Mouse (Mus musculus): Measurements from ENCODE around the gene Mau2. TPM values are rescaled to one million over a fixed set of nuclear protein-coding genes. Genes with fewer than 3 reads are reported as not detected.
"Not testable (repeated sequence)": the region's sequence is repeated elsewhere in the genome, so short reads cannot be mapped to it uniquely, and the experiment has no call there.

Gene Mau2
- polyA plus RNA-seq, 1 experiment from 2014 or later, result 63.9 TPM

GRCm38 (mm10) chr8:70071836-70072440, 29.4 kb upstream of the Mau2 start:
- Histone ChIP-seq H3K27ac (replicated peaks) (no peak overlapping the region), H3K27me3 (replicated peaks; ENCODE audit: low read depth, poor library complexity, severe bottlenecking) (peaks cover 14% of the 10 kb centered on the region), H3K36me3 (replicated peaks) (peaks cover 59% of the 10 kb centered on the region), H3K4me3 (no peak overlapping the region), H3K9me3 (no peaks in the 10 kb centered on the region), H3K4me1 (peaks cover 10% of the 10 kb centered on the region)
- 80% methylated on average over 2 of the region's 2 CpGs for WGBS
- no peak for DNase-seq (ENCODE audit: low spot score)

GRCm38 (mm10) chr8:70057721-70058120, 15.2 kb upstream of the Mau2 start:
- H3K9me3 ChIP-seq, result no peaks in the 10 kb centered on the region
- DNase-seq (ENCODE audit: low spot score), result no peak
- no peak overlapping the region for H3K27ac ChIP-seq (replicated peaks)
- H3K4me1 ChIP-seq, result no peaks in the 10 kb centered on the region
- no peaks in the 10 kb centered on the region for H3K27me3 ChIP-seq (replicated peaks; ENCODE audit: low read depth, poor library complexity, severe bottlenecking)
- H3K4me3 ChIP-seq, result no peak overlapping the region
- 84% methylated on average over 1 of the region's 1 CpGs for WGBS
- H3K36me3 ChIP-seq (replicated peaks), result peaks cover 95% of the 10 kb centered on the region

- H3K4me1 ChIP-seq; H3K4me3 ChIP-seq; H3K27ac ChIP-seq (replicated peaks); H3K27me3 ChIP-seq (replicated peaks; ENCODE audit: low read depth, poor library complexity, severe bottlenecking); H3K9me3 ChIP-seq; DNase-seq (ENCODE audit: low spot score): not testable (repeated sequence)
- 87% methylated on average over 5 of the region's 5 CpGs for whole genome bisulfite sequencing
- peaks cover 75% of the 10 kb centered on the region for H3K36me3 ChIP-seq (replicated peaks)
These were observed 7.9 kb upstream of the Mau2 start for GRCm38 (mm10) chr8:70050434-70050833.

- no peaks in the 10 kb centered on the region for H3K9me3 ChIP-seq
- no peak overlapping the region for H3K4me3 ChIP-seq
- peaks cover 4% of the 10 kb centered on the region; the same call in 1 of the 2 replicates for H3K4me1 ChIP-seq
- no peak overlapping the region for H3K27ac ChIP-seq (replicated peaks)
- no peaks in the 10 kb centered on the region for H3K27me3 ChIP-seq (replicated peaks; ENCODE audit: low read depth, poor library complexity, severe bottlenecking)
- H3K36me3 ChIP-seq (replicated peaks), result peaks cover 67% of the 10 kb centered on the region
- no peak for DNase-seq (ENCODE audit: low spot score)
These were observed 7.1 kb upstream of the Mau2 start for GRCm38 (mm10) chr8:70049662-70050061.

GRCm38 (mm10) chr8:70043996-70044395, 1.5 kb upstream of the Mau2 start:
- no peak for DNase-seq (ENCODE audit: low spot score)
- WGBS, result 87% methylated on average over 5 of the region's 5 CpGs
- peak overlapping the region; percentile 81 for H3K4me3 ChIP-seq
- H3K27me3 ChIP-seq (replicated peaks; ENCODE audit: low read depth, poor library complexity, severe bottlenecking), result no peaks in the 10 kb centered on the region
- peaks cover 23% of the 10 kb centered on the region for H3K36me3 ChIP-seq (replicated peaks)
- H3K4me1 ChIP-seq, result peaks cover 41% of the 10 kb centered on the region
- no peaks in the 10 kb centered on the region for H3K9me3 ChIP-seq
- no peak overlapping the region for H3K27ac ChIP-seq (replicated peaks)

- Histone ChIP-seq H3K4me1 (peaks cover 38% of the 10 kb centered on the region), H3K27me3 (replicated peaks; ENCODE audit: low read depth, poor library complexity, severe bottlenecking) (no peaks in the 10 kb centered on the region), H3K27ac (replicated peaks) (peak overlapping the region; percentile 91), H3K4me3 (peak overlapping the region; percentile 81), H3K9me3 (no peaks in the 10 kb centered on the region), H3K36me3 (replicated peaks) (peaks cover 24% of the 10 kb centered on the region)
- 1% methylated on average over 47 of the region's 47 CpGs for WGBS
- DNase-seq (ENCODE audit: low spot score), result no peak
These were observed 518 bp downstream of the Mau2 start for GRCm38 (mm10) chr8:70041885-70042546.

GRCm38 (mm10) chr8:70037994-70038393, 4.5 kb downstream of the Mau2 start:
- no peaks in the 10 kb centered on the region for H3K27me3 ChIP-seq (replicated peaks; ENCODE audit: low read depth, poor library complexity, severe bottlenecking)
- peaks cover 23% of the 10 kb centered on the region for H3K4me1 ChIP-seq
- no peak overlapping the region for H3K4me3 ChIP-seq
- peaks cover 54% of the 10 kb centered on the region for H3K36me3 ChIP-seq (replicated peaks)
- no peaks in the 10 kb centered on the region for H3K9me3 ChIP-seq
- H3K27ac ChIP-seq (replicated peaks), result no peak overlapping the region
- WGBS, result 94% methylated on average over 1 of the region's 1 CpGs
- no peak for DNase-seq (ENCODE audit: low spot score)

- 91% methylated on average over 1 of the region's 1 CpGs for WGBS
These were observed 12.3 kb downstream of the Mau2 start for GRCm38 (mm10) chr8:70030255-70030654.

GRCm38 (mm10) chr8:70026151-70026550, 16.4 kb downstream of the Mau2 start:
- WGBS, result 85% methylated on average over 2 of the region's 2 CpGs
- Histone ChIP-seq H3K4me1 (no peaks in the 10 kb centered on the region), H3K27ac (replicated peaks) (no peak overlapping the region), H3K4me3 (no peak overlapping the region), H3K36me3 (replicated peaks) (peaks cover 100% of the 10 kb centered on the region), H3K27me3 (replicated peaks; ENCODE audit: low read depth, poor library complexity, severe bottlenecking) (no peaks in the 10 kb centered on the region), H3K9me3 (no peaks in the 10 kb centered on the region)
- no peak for DNase-seq (ENCODE audit: low spot score)

More at GRCm38 (mm10) chr8:70030255-70030654, 12.3 kb downstream of the Mau2 start:
- Histone ChIP-seq H3K4me3 (no peak overlapping the region), H3K27me3 (replicated peaks; ENCODE audit: low read depth, poor library complexity, severe bottlenecking) (no peaks in the 10 kb centered on the region), H3K27ac (replicated peaks) (no peak overlapping the region), H3K36me3 (replicated peaks) (peaks cover 91% of the 10 kb centered on the region), H3K9me3 (no peaks in the 10 kb centered on the region), H3K4me1 (no peaks in the 10 kb centered on the region)
- no peak for DNase-seq (ENCODE audit: low spot score)

- 59% methylated on average over 8 of the region's 8 CpGs for WGBS
- no peaks in the 10 kb centered on the region for H3K9me3 ChIP-seq
- H3K4me1 ChIP-seq, result no peaks in the 10 kb centered on the region
- H3K27me3 ChIP-seq (replicated peaks; ENCODE audit: low read depth, poor library complexity, severe bottlenecking), result no peaks in the 10 kb centered on the region
- no peak overlapping the region for H3K27ac ChIP-seq (replicated peaks)
- no peak for DNase-seq (ENCODE audit: low spot score)
- H3K36me3 ChIP-seq (replicated peaks), result peaks cover 100% of the 10 kb centered on the region
- no peak overlapping the region for H3K4me3 ChIP-seq
These were observed 18.9 kb downstream of the Mau2 start for GRCm38 (mm10) chr8:70023596-70023995.

- no peak overlapping the region for H3K4me3 ChIP-seq
- DNase-seq (ENCODE audit: low spot score), result no peak
- H3K36me3 ChIP-seq (replicated peaks), result peaks cover 41% of the 10 kb centered on the region
- no peaks in the 10 kb centered on the region for H3K27me3 ChIP-seq (replicated peaks; ENCODE audit: low read depth, poor library complexity, severe bottlenecking)
- H3K4me1 ChIP-seq, result no peaks in the 10 kb centered on the region
- H3K9me3 ChIP-seq, result no peaks in the 10 kb centered on the region
- no peak overlapping the region for H3K27ac ChIP-seq (replicated peaks)
- 72% methylated on average over 1 of the region's 1 CpGs for WGBS
These were observed 27.5 kb downstream of the Mau2 start for GRCm38 (mm10) chr8:70015017-70015416.

GRCm38 (mm10) chr8:70012763-70013162, 29.8 kb downstream of the Mau2 start:
- Histone ChIP-seq H3K4me3 (no peak overlapping the region), H3K27me3 (replicated peaks; ENCODE audit: low read depth, poor library complexity, severe bottlenecking) (no peaks in the 10 kb centered on the region), H3K9me3 (no peaks in the 10 kb centered on the region), H3K36me3 (replicated peaks) (peaks cover 19% of the 10 kb centered on the region), H3K27ac (replicated peaks) (no peak overlapping the region), H3K4me1 (no peaks in the 10 kb centered on the region)
- WGBS, result 90% methylated on average over 1 of the region's 1 CpGs
- no peak for DNase-seq (ENCODE audit: low spot score)

- H3K27ac ChIP-seq (replicated peaks), result no peak overlapping the region
- DNase-seq (ENCODE audit: low spot score), result no peak
These were observed 30.2 kb downstream of the Mau2 start for GRCm38 (mm10) chr8:70012350-70012749.

More at GRCm38 (mm10) chr8:70012350-70012749, 30.2 kb downstream of the Mau2 start:
- Histone ChIP-seq H3K4me1 (no peaks in the 10 kb centered on the region), H3K36me3 (replicated peaks) (peaks cover 15% of the 10 kb centered on the region), H3K9me3 (no peaks in the 10 kb centered on the region), H3K4me3 (no peak overlapping the region), H3K27me3 (replicated peaks; ENCODE audit: low read depth, poor library complexity, severe bottlenecking) (no peaks in the 10 kb centered on the region)
- WGBS, result 81% methylated on average over 3 of the region's 3 CpGs
